Mouse (Mus musculus) heart, adult 9 months (tissue): ENCODE measurements around the gene Atg4d.
"Not testable (repeated sequence)": the region's sequence is repeated elsewhere in the genome, so short reads cannot be mapped to it uniquely, and the experiment has no call there.

Source experiments
- DNase-seq, 2 experiments: peaks; one replicate each; pipeline ENCODE4 v3.0.0; 2022; ENCODE audit warnings: low spot score in 2 of 2

Gene Atg4d

DNA sequence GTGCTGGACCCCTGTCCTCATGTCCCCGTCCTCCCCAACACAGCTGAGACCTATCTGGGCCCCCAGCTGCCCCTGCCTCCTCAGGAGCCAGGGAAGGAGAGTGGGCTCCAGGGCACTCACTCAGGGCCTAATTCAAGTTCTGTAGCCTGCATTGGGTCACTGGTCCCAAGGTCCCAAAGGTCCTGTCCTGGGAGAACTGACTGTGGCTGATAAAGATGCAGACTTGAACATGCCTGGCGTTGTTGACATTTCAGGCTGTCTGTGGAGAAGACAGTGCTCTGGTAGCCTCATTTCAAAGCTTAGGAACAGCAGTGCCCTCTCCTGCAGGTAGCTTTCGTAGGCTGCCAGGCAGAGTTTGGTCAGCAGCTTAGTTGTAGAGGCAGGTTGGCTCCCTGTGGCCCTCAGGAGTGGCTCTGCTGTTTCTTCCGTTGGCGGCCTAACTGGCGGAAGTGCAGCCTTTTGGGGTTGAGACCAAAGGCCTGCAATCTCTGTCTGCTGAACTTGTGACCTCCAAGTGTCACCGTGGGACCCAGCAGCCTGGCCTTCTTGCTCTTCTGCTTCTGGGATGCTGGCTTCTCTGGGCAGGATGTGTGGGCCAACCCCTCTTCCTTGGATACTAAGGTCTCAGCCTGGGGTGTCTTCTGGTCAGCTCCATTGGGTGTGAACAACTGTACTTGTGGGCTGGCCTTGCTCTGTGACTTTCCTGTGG lies 8.6 kb downstream of the Atg4d start:
- no peak for DNase-seq

DNA sequence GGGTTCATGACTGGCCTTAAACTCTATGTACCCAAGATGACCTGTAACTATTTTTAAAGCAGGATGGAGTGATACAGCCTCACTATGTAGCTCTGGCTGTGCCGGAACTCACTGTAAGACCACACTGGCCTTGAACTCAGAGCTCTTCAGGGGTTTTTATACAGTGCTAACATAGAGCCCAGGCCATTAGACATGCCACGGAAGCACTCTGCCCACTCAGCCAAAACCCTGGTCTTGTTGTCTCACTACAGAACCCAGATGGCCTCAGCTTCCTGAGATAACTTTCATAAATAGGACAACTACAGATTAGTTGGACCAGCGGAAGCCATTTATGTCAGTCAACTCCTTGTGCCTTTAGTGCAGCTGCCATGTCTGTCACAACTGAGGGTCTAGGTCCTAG lies 9.2 kb downstream of the Atg4d start:
- DNase-seq, result no peak

DNA sequence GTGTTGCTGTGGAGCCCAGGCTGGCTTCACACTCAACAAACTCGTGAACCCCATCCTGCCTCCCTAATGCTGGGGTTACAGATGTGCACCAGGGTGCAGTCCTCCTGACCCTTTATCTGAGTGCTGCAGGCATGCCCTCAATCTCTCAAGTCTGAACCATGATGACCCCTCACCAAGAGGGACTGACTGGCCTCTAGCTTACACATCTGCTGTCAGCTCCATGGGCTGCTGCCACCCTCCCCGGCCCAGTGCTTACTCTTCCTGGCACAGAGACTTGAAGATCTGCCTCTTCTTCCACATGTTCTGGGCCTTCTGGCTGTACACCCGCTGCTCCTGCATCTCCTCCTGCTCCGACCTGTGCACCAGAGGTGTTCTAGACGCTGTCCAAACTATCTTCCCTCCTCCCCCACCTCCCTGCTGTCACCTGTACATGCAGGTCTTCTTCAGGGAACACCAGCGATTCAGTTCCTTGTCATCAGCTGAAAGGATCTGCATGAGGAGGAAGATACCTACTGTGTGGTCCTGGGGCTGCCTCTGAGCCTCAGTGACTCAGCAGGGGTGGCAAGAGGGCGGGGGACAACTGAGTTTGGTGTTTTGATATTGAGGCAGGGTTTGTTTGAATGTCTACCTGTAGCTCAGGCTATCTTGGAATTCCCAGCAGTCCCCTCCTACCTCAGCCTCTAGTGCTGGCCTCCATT lies 10.1 kb downstream of the Atg4d start:
- no peak for DNase-seq

DNA sequence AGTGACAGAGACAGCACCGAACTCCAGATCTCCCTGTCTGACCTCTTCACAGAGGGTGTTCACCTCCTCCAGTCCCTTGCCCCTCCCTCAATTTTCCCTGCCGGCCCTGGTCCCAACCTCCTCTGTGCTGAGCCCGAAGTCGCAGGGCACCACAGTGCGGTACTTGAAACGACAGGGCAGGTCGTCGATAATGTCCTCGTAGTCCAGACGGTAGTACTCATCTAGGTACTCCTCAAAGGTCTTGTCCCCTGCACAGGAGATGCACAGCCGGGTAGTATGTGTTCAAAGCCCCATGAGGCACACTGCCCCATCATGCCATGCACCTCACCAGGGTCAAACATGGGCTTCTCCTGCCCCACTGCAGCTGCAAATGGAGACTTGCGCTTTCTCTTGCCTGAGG lies 10.6 kb downstream of the Atg4d start:
- no peak for DNase-seq

DNA sequence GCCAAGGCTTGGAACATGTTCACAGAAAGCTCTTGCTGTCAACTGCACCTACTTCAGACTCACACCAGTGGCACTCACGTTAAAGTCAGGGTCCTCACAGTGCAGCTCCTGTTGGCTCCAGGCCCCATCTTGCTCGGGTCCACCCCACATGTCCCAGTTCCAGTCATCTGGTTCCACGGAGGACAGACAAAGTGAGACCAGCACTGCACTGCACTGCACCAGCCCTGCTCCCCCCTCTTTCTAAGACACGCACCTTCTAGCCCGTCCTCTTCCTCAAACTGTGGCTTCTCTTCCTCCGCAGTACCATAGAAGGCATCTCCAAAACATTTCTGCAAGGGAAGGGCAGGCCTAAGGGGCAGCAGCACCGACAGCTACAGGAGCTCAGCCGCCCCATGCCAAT lies 11.2 kb downstream of the Atg4d start:
- no peak for DNase-seq

DNA sequence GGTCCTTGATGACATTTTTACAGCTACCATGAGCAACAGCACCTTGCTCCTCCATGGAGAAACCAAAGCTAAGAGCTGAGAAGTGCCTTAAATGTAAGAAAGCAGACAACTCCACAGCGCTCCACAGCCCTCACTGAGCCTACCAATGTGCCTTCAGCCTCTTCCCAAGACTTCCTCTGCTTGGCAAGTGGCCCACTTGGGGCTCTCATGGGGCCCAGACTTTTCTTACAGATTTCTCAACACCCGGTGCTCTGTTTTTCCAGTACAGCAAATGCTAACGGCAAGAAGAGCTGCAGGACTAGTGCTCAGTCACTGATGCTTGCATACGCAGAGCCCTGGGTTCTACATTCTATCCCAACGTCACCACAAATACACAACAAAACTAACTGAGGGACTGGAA lies 12.7 kb downstream of the Atg4d start:
- DNase-seq, result no peak

DNA sequence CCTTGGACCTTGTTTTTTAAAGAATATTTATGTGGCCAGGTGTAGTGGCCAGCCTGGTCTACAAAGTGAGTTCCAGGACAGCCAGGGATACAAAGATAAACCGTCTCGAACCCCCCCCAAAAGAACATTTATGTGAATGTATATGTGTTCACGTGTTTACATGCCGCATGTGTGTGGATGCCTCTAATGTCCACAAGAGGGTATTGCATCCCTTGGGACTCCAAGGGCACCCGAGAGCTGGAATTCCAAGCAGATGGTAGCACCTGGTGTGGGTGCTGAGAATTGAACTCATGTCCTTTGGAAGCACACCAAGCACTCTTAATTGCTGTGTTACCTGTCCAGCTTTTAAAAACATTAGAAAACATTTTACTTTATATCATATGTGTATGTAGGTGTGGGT lies 18.5 kb downstream of the Atg4d start:
- no peak for DNase-seq

DNA sequence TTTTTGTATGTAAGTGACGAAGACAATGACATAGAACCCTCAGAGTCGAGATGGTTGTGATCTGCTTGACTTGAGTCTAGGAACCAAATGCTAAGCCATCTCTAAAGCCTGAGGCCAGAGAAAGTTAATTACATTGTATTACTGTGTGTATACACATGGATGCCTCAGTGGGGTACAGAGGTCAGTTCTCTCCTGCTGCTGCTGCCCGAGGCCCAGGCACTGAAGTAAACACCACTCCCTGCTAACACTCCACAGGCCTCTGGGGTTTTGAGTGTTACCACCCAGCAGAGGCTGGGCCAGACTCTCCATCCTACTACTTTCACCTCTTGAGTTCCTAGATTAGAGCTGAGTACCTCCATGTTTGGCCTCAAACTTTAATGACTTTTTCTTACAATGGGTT lies 18.9 kb downstream of the Atg4d start:
- no peak for DNase-seq

DNA sequence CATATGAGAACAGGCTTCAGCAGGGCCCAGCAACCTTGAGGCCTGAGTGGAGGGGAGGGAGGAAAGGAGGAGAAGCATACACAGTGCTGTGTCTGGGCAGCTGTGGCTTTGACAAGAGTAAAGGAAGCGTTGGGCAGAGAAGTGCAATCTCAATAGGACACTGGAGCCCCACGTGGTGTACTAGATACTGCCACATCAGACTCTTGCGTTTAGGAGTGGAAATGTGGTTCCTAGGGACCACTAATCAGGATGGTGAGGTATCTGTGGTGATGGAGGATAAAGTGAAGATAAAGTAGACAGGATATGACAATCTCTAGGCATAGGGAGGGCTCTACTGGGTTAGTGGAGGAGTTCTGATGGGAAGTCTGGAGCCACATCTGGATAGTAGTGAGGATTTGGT lies 21.7 kb downstream of the Atg4d start:
- no peak for DNase-seq

DNA sequence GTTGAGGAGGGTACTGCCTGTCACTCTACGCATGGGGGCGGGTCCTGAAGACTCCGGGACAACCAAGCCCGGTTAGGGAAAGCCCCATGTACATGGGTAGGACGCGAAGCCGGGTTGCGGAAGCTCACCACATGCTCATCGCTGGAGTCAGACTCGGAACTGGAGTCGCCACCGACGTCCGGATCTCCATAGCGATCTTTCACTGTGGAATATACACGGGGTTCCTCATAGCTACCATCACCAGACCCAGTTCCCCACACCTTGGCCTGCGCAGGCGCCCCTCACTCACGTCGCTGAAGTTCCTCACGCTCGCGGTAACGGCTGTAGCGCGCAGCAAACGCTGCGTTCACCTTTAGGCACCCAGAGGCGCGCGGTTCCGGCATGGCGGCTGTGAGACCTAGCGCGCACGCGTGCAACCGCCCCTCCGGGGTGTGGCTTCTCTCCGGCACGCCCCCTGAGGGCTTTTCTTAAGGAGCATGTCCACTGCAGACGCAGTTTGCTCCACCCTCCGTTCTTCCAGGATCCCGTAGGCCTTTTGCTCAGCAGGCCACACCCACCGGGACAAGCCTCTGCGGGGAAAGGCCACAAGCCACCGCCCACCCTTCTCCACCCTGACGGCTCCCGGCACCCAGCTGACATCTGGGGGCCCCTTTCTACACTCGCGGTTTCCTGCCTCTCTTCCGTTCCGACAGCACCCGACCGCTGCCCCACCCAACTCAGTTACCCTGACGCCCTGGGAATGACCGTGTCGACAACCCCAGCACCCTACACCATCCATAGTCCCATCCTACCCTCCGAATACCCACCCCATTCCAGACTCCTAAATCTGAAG lies 22.7 kb downstream of the Atg4d start, which contains the start of gene Kri1:
Gene Kri1, minus strand, starts transcription at position 399 of the 832 bp plus-strand sequence.
- DNase-seq, result peak; percentile 98 to 99

DNA sequence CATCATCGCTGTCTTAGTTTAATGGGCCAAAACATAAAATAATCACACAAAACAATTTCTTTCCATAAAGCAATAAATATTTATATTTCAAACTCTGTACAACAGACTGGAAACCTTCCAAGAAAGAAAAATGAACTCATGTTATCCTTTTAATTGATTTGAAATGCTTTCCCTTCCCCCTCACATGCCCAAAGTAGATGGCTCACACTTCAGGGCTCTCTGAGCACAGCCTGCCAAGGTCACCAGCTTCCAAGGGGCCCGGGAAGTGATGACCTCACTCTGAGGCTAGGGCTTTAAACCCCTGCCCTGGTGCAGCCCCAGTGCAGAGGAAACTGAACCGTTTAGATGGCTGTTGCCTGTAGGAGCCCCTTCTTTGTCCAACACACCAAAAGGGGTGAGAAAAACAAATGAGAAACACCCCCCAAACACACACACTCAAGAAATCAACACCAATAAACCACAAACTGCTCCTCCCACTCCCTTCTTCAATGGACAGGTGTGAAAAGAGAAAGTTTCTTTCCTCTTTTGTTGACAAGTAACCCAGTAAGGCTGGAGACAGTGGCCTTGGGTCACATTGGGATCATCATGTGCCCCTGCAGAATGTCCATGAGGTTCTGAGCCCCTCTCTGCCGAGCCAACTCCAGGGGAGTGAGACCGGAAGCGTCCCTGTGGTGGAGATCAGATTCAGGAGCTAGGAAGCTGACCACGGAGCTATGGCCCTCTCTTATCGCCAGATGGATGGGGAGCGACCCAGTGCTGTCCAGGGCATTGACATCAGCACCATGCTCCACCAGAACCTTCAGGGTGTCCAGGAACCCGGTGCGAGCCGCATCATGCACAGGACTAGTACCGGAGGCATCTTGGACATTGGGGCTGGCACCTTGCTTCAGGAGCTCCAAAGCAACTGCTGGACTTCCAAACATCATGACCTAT lies 23.6 kb downstream of the Atg4d start:
- DNase-seq, result no peak

DNA sequence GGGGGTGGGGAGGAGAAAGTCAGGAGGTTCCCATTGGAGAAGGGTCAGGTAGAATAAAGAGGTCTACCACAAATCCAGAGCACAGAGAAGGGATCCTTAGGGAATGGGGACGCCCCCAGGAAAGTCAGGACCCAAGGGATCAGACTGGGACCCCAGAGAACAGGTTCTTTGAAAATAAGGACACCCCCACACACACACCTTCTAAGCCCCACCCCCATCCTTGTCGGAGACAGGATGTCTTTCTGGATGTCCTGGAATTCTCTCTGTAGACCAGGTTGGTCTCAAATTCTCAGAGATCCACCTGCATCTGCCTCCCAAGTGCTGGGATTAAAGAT lies 24.2 kb downstream of the Atg4d start:
- DNase-seq, result no peak

DNA sequence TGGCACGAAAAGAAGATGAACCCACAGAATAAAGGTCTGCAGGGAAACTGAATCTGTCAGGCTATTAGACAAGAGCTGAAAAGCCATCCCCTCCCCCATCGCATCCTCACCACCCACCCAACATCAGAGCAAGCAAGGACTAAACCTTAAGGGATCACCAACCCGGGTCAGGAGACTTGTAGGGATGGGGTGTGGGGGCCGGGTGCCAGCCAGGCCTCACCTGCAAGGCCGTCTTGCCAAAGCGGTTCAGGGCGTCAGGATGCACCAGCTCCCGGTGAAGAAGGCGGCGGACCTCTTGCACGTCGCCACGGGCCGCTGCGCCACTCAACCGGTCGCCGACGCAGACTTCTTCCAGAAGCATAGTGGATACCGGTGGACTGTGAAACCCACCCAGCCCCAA lies 25.5 kb downstream of the Atg4d start:
- DNase-seq, result no peak

DNA sequence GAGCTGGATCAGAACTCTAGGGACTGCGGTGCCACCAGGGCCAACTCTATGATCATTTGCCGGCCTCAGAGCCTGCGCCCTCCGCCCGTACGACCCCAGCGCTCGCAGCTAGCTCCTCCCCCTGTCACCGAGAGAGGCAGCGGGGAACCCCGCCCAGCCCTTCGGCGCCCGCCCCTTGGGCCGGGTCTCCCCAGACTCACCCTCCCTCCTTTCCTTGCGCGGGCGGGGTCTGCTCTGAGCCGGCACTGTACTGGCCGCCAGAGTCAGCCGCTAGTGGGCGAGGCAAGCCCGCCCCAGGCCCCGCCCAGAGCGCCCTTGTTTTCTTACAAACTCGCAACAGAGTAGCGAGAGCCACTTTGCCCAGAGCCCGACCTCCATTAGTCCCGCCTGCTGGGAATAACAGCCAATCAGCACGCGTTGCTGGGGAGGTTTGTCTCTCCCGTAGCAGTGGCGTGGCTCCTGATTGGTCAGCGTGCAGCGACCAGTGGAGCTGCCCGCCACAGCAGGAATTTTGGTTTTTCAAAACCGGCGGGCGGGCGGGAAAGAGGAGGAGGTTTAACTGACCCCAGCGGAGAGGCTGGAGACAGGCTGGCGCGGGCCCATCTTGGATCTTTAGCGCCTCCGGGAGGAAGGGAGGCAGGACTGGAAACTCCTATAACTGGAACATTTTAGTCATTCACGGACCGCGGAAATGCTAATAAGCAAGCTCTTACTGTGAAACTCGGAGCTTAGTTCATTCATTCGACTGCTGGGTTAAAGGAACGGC lies 26.1 kb downstream of the Atg4d start, which contains the start of gene Cdkn2d:
Gene Cdkn2d, minus strand, starts transcription at position 386 of the 766 bp plus-strand sequence.
- peak; percentile 100 for DNase-seq

DNA sequence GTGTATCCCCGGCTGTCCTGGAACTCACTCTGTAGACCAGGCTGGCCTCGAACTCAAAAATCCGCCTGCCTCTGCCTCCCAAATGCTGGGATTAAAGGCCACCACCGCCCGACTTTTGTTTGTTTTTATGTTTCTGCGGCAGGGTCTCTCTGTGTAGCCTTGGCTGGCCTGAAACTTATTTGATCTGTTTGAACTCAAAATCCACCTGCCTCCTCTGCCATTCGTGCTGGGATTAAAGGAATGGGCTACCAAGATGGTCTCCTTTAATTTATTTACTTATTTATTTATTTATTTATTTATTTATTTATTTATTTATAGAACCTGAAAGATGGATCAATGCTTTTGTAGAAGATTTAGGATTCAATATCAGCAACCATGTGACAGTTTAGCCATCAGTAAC lies 26.8 kb downstream of the Atg4d start:
- not testable (repeated sequence) for DNase-seq

DNA sequence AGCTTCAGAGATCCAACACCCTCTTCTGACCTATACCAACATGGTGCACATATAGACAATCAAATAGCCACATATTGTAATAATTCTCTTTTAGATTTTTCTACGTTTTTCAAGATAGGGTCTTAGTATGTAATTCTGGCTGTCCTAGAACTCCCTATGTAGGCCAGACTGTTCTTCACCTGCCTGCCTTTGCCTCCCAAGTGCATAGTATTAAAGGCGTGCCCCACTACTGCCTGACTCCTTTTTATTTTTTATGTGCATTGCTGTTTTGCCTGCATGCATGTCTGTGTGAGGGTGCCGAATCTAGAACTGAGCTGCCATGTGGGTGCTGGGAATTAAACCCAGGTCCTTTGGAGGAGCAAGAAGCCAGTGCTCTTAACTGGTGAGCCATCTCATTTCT lies 27.2 kb downstream of the Atg4d start:
- DNase-seq, result no peak

DNA sequence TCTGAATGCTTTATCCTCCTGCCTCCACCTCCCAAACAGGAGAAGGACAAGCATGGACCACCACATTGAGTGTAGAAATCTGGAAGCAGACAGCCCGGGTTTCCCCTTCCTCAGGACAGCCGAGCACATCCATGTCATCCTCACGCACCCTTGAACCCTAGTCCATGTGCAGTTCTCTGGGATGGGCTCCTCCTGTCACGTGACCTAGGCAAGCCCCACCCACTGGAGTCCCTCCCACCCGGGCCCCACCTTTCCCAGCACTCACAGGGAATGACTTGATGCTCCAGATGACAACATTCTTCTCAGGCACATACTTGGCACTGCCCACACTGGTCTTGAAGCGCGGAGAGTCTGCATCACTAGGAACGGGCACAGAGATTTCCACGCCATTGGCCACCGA lies 33.9 kb downstream of the Atg4d start:
- no peak for DNase-seq

DNA sequence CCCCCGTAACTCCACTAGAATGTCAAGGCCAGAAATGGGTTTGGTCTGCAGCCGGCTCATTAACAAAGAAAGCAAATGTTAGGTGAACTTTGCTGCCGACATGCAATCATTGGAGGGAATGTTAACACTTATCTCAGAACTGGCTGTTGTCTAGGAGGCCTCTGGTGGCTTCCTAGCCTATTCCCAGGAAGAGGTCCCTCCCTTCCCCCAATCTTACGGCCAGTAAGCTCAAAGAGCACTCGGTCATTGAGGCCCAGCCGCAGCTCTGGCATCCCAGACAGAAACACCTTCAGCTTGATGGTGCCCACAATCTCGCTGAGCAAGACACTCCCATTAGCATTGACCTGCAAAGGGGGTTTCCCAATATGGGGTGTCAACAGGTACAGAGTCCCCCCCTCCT lies 40.0 kb downstream of the Atg4d start:
- no peak for DNase-seq

DNA sequence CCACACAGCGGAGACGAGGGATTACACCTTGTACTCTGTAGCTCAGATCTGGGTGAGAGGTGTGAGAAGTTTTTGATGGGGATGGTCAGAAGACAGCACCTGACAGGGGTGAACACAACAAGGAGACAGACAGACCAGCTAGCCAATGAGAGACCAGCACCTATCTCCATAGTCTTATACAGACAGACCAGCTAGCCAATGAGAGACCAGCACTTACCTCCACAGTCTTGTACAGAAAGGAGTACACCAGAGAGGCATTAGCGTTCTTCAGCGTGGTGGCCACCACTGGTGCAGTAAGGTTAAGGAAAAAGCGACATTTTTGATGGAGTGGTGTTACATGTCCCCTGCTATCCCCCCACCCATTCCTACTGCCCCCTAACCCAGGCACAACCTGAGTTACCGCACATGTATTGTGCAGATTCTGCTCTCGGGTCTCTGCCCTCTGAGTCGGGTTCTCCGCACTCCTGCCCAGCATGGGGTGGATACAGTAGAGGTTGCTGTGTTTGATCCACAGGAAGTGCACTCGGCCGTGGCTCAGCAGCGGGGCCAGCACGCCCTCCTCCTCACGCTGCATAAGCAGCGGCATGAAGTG lies 44.2 kb downstream of the Atg4d start:
- no peak for DNase-seq

DNA sequence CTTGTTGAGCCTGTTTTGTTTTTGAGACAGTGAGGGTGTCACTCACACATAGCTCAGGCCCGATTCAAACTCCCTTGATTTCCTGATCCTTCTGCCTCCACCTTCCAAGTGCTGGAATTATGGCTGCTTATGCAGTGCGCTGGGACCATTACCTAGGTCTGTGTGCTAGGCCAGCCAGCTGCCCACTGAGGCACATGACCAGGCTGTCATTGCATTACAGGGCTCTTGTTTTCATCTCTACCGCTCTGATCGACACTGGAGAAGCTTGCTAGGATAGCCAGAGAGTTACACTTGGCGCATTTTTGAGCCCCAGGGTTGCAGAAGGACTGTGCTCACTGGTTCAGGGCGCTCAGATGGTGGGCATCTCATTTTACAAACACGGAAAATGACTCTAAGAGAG lies 46.6 kb downstream of the Atg4d start:
- DNase-seq, result no peak
